Mouse (Mus musculus): ENCODE data around the gene Ttbk2.

The Ttbk2 gene

GRCm38 (mm10) chr2:120761922-120762321 is 88.5 kb downstream of the Ttbk2 start:
- intact Hi-C loops (cut with DNase I): no loop called here

DNA sequence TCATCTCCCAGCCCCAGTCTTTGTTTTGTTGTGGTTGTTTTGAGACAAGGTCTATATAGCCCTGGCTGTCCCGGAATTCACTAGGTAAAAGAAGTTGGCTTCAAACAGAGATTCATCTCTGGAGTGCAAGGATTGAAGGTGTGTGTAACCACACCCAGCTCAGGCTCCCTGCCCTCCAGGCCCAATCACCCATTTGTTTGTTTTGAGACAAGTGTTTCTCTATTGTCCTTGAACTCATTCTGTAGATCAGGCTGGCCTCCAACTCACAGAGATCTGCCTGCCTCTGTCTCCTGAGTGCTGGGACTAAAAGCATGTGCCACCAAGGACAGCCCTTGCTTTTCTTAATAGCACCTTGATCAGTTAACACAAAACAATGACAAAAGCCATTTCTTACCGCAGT is 102.4 kb downstream of the Ttbk2 start:
- intact Hi-C loops (cut with DNase I): no loop called here

- intact Hi-C loops (cut with DNase I): no loop called here
These were observed 104.9 kb downstream of the Ttbk2 start for GRCm38 (mm10) chr2:120745496-120745895.

DNA sequence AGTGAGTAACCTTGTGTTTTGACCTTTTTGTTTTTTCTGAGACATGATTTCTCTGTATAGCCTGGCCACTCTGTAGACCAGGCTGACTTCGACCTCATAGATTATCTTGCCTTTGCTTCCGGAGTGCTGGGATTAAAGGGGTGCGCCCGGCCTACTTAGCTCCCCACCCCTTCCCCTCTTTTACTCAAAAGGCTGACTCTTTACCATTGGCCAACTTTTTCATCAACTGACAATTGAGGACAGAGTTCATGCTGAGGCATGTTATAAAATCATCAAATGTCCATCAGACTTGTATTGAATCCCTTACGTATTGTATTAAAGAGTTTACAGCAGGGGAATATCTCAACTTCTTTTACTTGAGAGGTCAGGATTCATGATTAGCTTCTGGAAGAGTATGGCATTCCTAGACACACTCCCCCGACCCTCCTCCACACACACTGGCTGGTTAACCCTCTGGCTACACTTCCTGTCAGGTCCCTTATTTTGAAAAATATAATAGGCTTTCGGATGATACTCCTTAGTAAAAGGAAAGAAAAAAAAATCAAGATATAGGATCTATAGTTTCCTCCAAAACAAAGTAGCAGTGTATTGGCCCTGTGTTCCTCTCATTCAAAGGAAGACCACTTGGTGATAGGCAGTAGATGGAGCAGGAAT is 118.4 kb downstream of the Ttbk2 start:
- intact Hi-C loops (cut with DNase I): loop anchor here (10.0 kb wide), 1 partner anchor 123 kb away; the partner anchor contains the start of genes Cdan1 and Ttbk2

DNA sequence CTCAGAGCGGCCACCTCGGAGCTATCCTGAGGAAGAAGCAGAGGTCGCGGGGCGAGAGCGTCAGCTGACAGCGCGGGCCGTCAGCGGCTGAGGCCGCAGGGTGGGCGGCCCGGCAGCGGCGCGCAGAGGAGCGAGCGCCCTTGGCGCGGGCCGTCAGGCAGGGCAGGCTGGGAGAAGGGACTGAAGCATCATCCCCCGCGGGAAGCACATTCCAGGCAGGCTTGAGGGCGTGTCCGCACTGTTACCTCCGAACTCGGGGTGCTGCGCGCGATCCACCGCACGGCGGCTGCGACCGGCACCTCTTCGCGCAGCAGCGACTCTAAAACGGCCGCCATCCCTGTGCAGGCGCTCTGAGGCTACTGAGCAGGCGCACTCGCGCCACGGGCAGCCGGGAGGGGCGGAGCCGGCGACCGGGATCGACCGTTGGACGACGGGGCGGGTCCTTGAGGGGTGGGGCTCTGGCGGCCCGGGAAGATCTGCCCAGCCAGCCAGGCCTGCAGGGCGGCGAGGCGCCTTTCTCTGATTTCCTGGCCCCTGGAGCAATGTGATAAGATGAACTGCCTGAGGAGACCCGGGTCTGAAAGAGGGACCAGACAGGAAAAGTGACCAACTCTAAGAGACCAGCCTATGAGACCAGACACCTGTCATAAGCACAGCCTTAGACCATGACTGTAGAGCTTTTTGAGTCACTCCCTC is 119.1 kb downstream of the Ttbk2 start:
- intact Hi-C loops (cut with DNase I): loop anchor here (10.0 kb wide), 1 partner anchor 123 kb away; the partner anchor contains the start of genes Cdan1 and Ttbk2

DNA sequence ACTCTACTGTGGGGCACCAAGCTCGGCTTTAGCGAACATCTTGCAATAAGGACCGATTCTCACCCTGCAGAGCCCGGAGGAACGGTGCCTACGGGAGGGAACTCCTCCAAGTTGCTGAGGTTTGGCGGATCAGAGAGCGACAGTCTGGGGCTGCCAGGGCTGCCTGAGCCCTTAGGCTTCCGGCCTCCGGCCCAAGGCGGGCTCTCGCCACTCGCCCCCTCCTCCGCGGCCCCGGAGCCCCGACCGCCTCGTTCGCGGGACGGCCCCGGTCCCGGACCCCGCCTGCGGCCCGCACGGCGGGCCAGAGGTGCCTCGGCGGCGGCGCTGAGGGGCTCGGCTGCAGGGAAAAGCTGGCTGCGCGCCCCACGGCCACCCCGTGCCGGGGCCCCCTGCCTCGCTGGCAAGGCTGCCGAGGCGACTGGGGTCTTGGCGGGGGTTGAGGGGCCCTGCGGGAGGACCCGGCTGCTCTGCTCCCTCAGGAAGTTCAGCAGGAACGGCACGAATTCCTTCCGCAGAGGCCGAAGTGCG is 119.7 kb downstream of the Ttbk2 start:
- intact Hi-C loops (cut with DNase I): loop anchor here (10.0 kb wide), 1 partner anchor 124 kb away; the partner anchor contains the start of genes Cdan1 and Ttbk2

- intact Hi-C loops (cut with DNase I): loop anchor here (10.0 kb wide), 1 partner anchor 125 kb away; the partner anchor contains the start of genes Cdan1 and Ttbk2
These were observed 120.4 kb downstream of the Ttbk2 start for GRCm38 (mm10) chr2:120729775-120730585.

DNA sequence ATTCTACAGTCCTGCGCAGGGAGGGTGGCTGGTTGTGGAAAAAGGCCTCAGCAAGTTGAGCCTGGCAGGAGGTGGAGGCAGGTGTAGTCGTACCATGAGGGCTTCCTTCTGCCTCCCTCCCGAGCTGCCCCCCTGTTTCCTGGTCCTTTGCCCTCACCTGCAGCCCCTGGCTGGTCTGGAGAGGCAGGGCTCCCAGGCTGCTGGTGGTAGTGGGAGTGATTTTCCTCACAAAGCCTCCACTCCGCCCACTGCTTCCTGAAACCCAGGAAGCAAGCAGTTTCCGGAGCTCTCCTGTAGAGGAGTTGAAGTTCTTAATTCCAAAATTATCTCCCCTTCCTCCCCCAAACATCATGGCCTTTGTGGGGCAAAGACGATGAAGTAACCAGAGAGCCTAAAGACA is 126.2 kb downstream of the Ttbk2 start:
- intact Hi-C loops (cut with DNase I): no loop called here

DNA sequence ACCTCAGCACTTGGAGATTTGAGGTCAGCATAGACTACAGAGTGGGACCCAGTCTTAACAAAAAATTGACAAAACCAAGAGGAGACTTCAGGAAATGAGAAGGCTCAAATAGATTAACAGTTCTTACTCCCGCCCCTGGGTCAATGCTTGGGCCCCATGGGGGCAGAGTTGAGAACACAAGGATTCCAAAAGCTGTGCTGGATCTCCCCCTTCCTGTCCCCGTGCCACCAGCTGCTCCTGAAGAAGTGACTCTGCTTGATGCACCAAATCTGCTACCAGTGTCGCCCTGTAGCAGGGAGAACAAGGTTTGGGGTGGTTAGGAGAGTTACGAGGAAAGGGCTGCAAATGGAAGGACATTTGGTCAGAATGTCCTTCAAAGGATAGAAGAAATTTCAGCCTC is 126.8 kb downstream of the Ttbk2 start:
- intact Hi-C loops (cut with DNase I): no loop called here

DNA sequence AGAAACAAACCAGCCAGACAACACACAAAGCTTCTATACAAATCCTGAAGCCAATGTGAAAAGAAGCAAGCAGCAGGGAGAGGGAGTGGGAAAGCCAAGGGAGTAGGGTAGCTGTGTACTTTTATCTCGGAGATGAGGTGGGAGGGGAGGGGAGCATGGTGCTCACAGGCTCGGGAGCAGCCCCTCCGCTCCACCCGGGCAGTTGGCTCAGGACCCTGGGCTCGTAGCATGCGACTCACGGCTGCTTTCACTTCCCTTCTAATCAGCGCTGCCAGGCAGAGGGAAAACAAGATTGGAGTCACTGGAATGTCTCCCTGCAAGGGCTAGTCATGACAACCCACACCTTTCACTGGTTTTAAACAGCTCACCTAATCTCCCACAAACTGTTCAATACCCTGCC is 127.9 kb downstream of the Ttbk2 start:
- intact Hi-C loops (cut with DNase I): no loop called here

DNA sequence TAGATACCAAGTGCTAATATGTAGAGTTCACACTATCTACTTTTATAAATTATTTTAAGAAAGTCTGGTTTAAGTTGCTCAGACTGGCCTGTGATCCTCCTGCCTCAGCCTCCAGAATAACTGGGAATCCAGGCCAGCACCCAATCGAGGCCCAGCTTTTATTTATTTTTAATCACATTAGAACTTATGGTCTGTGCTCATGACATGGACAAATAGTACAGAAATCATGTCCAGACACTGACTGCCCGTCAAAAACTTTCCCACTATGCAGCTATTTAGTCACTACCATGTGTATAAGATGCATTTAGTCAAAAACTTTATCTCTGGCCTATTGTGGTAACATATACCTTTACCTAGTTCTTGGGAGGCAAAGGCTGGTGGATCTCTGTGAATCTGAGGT is 128.5 kb downstream of the Ttbk2 start:
- intact Hi-C loops (cut with DNase I): no loop called here

GRCm38 (mm10) chr2:120720821-120721220 is 129.6 kb downstream of the Ttbk2 start:
- intact Hi-C loops (cut with DNase I): no loop called here

- intact Hi-C loops (cut with DNase I): no loop called here
These were observed 131.9 kb downstream of the Ttbk2 start for GRCm38 (mm10) chr2:120718496-120718895.

- intact Hi-C loops (cut with DNase I): no loop called here
These were observed 137.0 kb downstream of the Ttbk2 start for GRCm38 (mm10) chr2:120713441-120713840.

- intact Hi-C loops (cut with DNase I): no loop called here
These were observed 139.5 kb downstream of the Ttbk2 start for GRCm38 (mm10) chr2:120710948-120711347.

DNA sequence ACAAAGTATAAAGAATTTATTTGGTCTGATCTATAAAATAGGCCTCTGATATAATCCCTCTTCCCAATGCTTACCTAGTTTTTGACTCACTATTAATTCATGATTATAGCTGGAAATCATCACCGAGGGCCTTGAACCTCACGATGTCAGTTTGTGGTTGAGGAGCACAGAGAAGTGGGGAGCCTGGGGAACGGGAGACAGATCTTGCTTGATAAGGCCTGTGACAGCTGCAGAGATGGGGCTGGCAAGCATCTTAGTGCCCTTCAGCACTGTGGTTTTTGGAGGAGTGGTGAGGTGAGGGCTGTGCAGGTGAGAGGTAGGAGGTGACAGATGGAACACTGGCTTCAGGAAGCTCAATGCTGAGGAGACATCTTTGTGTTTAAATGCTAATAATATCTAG is 140.2 kb downstream of the Ttbk2 start:
- intact Hi-C loops (cut with DNase I): no loop called here

GRCm38 (mm10) chr2:120707041-120707440 is 143.4 kb downstream of the Ttbk2 start:
- intact Hi-C loops (cut with DNase I): no loop called here

DNA sequence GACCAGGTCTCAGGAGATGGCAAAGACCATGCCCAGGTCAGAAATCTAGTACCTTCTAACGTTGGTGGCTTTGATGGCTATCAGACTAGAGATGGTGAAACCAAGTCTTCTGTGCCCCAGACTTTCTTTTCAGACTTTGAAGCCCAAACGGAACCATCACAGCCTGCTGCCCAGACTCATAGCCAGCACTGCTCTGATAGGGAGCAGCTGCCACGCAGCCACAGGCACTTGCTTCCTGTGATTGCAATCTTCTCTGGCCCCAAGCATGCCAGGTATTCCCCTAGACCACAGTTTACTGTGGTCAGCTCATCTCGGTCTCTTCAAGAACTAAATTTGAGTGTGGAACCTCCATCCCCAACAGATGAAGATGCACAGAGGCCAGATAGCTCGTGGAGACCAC is 147.7 kb downstream of the Ttbk2 start:
- intact Hi-C loops (cut with DNase I): no loop called here

- intact Hi-C loops (cut with DNase I): no loop called here
These were observed 150.0 kb downstream of the Ttbk2 start for GRCm38 (mm10) chr2:120700379-120700885.

GRCm38 (mm10) chr2:120697767-120698166 is 152.6 kb downstream of the Ttbk2 start:
- intact Hi-C loops (cut with DNase I): no loop called here
